8 mouse cellular contexts compared by ENCODE assay signal in genomic region chr7:107666262-107666902, GRCm38 (mm10). TPM values are rescaled to one million over a fixed set of nuclear protein-coding genes. Genes with fewer than 3 reads are reported as not detected.
DNase-seq lines count a peak whose midpoint lies in the region; ATAC-seq and TF ChIP-seq lines count a peak whose summit lies in the region.

No protein-coding gene starts in this region.

- peak; percentile 34 for DNase-seq in lung, adult 2 months
- no peak for DNase-seq in lung, postnatal 36 days
- no peak for DNase-seq in thymus, postnatal 4 days
- no peak for DNase-seq in retina, postnatal 1 day
- DNase-seq in gastrocnemius, postnatal 14 days: no peak

- peak overlapping the region; percentile 48 for H3K4me3 ChIP-seq in lung, adult 2 months (replicated peaks; ENCODE audit: extremely low read depth, low read depth, low read length)
- peak overlapping the region; percentile 50 for H3K4me3 ChIP-seq in heart, embryonic 13.5 days
- H3K4me3 ChIP-seq in limb, embryonic 15.5 days: peak overlapping the region; percentile 39
- peak overlapping the region; percentile 21 for H3K4me3 ChIP-seq in neural tube, embryonic 15.5 days (replicated peaks)

- no peaks in the 10 kb centered on the region for H3K27me3 ChIP-seq in heart, embryonic 13.5 days (replicated peaks)
- no peaks in the 10 kb centered on the region for H3K27me3 ChIP-seq in limb, embryonic 15.5 days
- peaks cover 6% of the 10 kb centered on the region; the same call in 1 of the 2 replicates for H3K27me3 ChIP-seq in neural tube, embryonic 15.5 days (replicated peaks)

- no peak for TF ChIP-seq POLR2A in lung, adult 2 months (IDR thresholded peaks at IDR 0.05; ENCODE audit: borderline replicate concordance, extremely low read depth, low read depth, low read length)

- peak overlapping the region; percentile 75 for H3K4me2 ChIP-seq in heart, embryonic 13.5 days
- peak overlapping the region; percentile 51 for H3K4me2 ChIP-seq in limb, embryonic 15.5 days
- peak overlapping the region; percentile 42 for H3K4me2 ChIP-seq in neural tube, embryonic 15.5 days

- TF ChIP-seq CTCF in lung, adult 2 months (IDR thresholded peaks at IDR 0.05; ENCODE audit: insufficient read depth, low read length): no peak

- H3K36me3 ChIP-seq in heart, embryonic 13.5 days: peaks cover 2% of the 10 kb centered on the region; the same call in 1 of the 2 replicates
- H3K36me3 ChIP-seq in limb, embryonic 15.5 days: no peaks in the 10 kb centered on the region
- H3K36me3 ChIP-seq in neural tube, embryonic 15.5 days: no peaks in the 10 kb centered on the region

- 8% methylated on average over 13 of the region's 13 CpGs for WGBS in lung, adult 2 months
- 27% methylated on average over 13 of the region's 13 CpGs for WGBS in heart, embryonic 13.5 days
- 20% methylated on average over 13 of the region's 13 CpGs for WGBS in limb, embryonic 15.5 days
- WGBS in neural tube, embryonic 15.5 days: 60% methylated on average over 13 of the region's 13 CpGs

- no peak for ATAC-seq in heart, embryonic 13.5 days (ENCODE audit: extremely low read depth, insufficient number of reproducible peaks, low FRiP score, low TSS enrichment)
- no peak for ATAC-seq in limb, embryonic 15.5 days (ENCODE audit: insufficient number of reproducible peaks, low FRiP score, low TSS enrichment, low read depth)
- ATAC-seq in neural tube, embryonic 15.5 days (ENCODE audit: low FRiP score): peak; percentile 6; the same call in 1 of the 2 replicates

- peaks cover 16% of the 10 kb centered on the region for H3K4me1 ChIP-seq in lung, adult 2 months (ENCODE audit: control insufficient read depth, insufficient read depth, low read length)
- H3K4me1 ChIP-seq in heart, embryonic 13.5 days: peaks cover 48% of the 10 kb centered on the region
- peaks cover 53% of the 10 kb centered on the region for H3K4me1 ChIP-seq in limb, embryonic 15.5 days
- H3K4me1 ChIP-seq in neural tube, embryonic 15.5 days: peaks cover 23% of the 10 kb centered on the region

- H3K9me3 ChIP-seq in heart, embryonic 13.5 days: no peaks in the 10 kb centered on the region
- no peaks in the 10 kb centered on the region for H3K9me3 ChIP-seq in limb, embryonic 15.5 days
- H3K9me3 ChIP-seq in neural tube, embryonic 15.5 days (replicated peaks): no peaks in the 10 kb centered on the region

- H3K27ac ChIP-seq in heart, embryonic 13.5 days (replicated peaks): peak overlapping the region; percentile 92
- peak overlapping the region; percentile 89 for H3K27ac ChIP-seq in limb, embryonic 15.5 days
- H3K27ac ChIP-seq in neural tube, embryonic 15.5 days (replicated peaks): peak overlapping the region; percentile 71

- intact Hi-C loops in gastrocnemius, postnatal 14 days (cut with DNase I; ENCODE audit: low total_unique reads): no loop called here

- peak overlapping the region; percentile 83 for H3K9ac ChIP-seq in heart, embryonic 13.5 days
- peak overlapping the region; percentile 24 for H3K9ac ChIP-seq in limb, embryonic 15.5 days
- peak overlapping the region; percentile 26; the same call in 1 of the 2 replicates for H3K9ac ChIP-seq in neural tube, embryonic 15.5 days (replicated peaks)

RNA-seq across cellular contexts. Expression of gene 5330417H12Rik, which starts 41.4 kb away (rescaled TPM):
- polyA plus RNA-seq in lung, adult 2 months (2012; rRNA removed): not detected in 2 replicates
- not detected in 2 replicates for polyA plus RNA-seq in heart, embryonic 13.5 days (2015; fragmentation: Nextera tagmentation; extraction: Ambion mirVana)
- polyA plus RNA-seq in limb, embryonic 15.5 days (2015; fragmentation: Nextera tagmentation; extraction: Ambion mirVana): not detected in 2 replicates
- not detected in 2 replicates for polyA plus RNA-seq in neural tube, embryonic 15.5 days (2015; fragmentation: Nextera tagmentation; extraction: Ambion mirVana)
- not detected for total RNA-seq in gastrocnemius, postnatal 14 days (2021)

Comparison
In these comparisons a context has a peak if more than half of its experiments do, and no peak if none do; other contexts are left out.
1. H3K9ac ChIP-seq: peak in every context shown above with its lines; median percentile 83 in heart, embryonic 13.5 days; 26 in neural tube, embryonic 15.5 days; 24 in limb, embryonic 15.5 days.